Mouse (Mus musculus): ENCODE measurements around the gene Smim13.
"Not testable (repeated sequence)": the region's sequence is repeated elsewhere in the genome, so short reads cannot be mapped to it uniquely, and the experiment has no call there.

Gene Smim13

GRCm38 (mm10) chr13:41249538-41250317, at the start of gene Smim13:
Smim13 (plus strand) TSS chr13:41249844.
- in situ Hi-C loops (cut with MboI; ENCODE audit: low pct_unique_long_range_greater_than_20kb in 1 of 2, low sequenced_read_pairs in 2 of 2, unreplicated experiment in 1 of 2), result loop anchor here in 1 of 2 experiments (10.0 to 25.0 kb wide), 2 partner anchors 237 to 405 kb away; partner anchors contain the start of genes Pak1ip1 and Tmem14c

DNA sequence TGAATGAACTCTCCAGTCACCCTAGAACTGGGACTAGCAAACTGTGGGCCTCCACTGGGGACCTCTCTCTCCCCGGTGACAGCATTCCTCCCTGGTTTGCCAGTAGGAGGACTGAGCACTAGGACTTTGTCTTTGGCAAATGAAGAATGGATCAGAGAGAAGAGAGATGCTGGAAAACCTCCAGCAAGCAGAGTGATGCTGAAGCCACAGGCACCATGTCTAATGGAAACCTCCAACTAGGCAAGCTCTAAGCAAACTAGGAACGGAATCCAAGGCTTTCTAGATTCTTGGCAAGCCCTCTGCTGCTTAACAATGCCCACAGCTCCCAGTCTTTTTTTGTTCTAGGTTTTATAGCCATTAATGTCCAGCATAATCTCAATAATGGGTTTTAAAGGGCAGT, 48.8 kb upstream of the Smim13 start:
- in situ Hi-C loops (cut with MboI; ENCODE audit: low pct_unique_long_range_greater_than_20kb in 1 of 2, low sequenced_read_pairs in 2 of 2, unreplicated experiment in 1 of 2), result no loop called here

- in situ Hi-C loops (cut with MboI; ENCODE audit: low pct_unique_long_range_greater_than_20kb in 1 of 2, low sequenced_read_pairs in 2 of 2, unreplicated experiment in 1 of 2), result no loop called here
Observed at GRCm38 (mm10) chr13:41203289-41203688, 46.4 kb upstream of the Smim13 start.

GRCm38 (mm10) chr13:41203691-41204090, 46.0 kb upstream of the Smim13 start:
- in situ Hi-C loops (cut with MboI; ENCODE audit: low pct_unique_long_range_greater_than_20kb in 1 of 2, low sequenced_read_pairs in 2 of 2, unreplicated experiment in 1 of 2), result no loop called here

GRCm38 (mm10) chr13:41205568-41205967, 44.1 kb upstream of the Smim13 start:
- in situ Hi-C loops (cut with MboI; ENCODE audit: low pct_unique_long_range_greater_than_20kb in 1 of 2, low sequenced_read_pairs in 2 of 2, unreplicated experiment in 1 of 2), result not testable (repeated sequence)

DNA sequence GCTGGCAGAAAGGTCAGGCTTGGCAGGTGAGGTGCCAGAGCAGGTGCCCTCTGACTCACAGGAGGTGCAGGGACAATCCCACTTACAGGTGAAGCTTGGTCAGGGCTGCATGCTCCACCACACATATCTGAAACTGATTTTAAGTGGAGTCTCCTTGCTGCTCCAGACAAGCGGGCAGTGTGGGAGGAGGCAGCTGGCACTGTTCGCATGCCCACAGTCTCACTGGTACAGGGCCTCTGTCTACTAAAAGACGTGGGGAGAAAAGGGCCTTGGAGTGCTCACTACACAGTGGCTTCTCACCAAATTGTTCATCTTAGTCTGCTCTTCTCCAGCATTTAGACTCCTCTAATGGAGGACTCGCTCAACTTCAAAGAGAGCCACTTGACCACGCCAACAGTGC, 43.4 kb upstream of the Smim13 start:
- in situ Hi-C loops (cut with MboI; ENCODE audit: low pct_unique_long_range_greater_than_20kb in 1 of 2, low sequenced_read_pairs in 2 of 2, unreplicated experiment in 1 of 2), result no loop called here

GRCm38 (mm10) chr13:41211276-41211675, 38.4 kb upstream of the Smim13 start:
- in situ Hi-C loops (cut with MboI; ENCODE audit: low pct_unique_long_range_greater_than_20kb in 1 of 2, low sequenced_read_pairs in 2 of 2, unreplicated experiment in 1 of 2), result no loop called here

DNA sequence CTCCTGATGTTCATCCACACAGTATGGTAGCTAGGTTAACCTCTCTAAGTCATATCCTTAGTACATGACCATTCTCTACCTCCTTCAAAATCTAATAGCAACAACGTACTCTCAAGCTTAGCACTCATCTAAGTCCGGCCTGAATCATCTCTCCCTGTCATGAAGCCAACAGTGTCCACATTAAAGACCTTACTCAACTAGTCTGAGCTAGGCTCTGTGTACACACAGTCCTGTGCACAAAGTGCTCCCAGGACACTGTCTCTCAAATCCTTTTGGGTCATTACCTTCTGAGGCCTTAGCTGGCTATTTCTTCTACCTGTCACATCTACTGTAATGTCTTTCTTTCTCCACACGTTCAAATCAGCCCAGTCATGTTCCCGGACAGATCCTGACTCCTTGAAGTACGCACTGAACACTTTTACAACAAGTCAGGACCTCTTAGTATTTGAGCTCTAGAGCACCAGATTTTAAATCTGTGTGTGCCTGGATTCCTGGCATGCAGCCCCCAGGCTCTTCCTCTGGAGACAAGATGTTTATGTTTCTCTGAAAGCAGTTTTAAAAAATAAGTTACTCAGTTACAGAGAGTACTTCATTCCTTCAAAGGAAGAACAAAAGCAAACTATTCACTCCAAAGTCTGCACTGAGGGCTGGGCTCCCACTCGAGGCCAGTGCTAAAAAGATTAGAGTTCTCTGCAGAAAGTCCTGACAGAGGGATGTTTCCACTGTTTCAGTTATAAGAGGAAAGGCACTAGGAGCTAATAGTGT, 36.9 kb upstream of the Smim13 start:
- in situ Hi-C loops (cut with MboI; ENCODE audit: low pct_unique_long_range_greater_than_20kb in 1 of 2, low sequenced_read_pairs in 2 of 2, unreplicated experiment in 1 of 2), result no loop called here

- in situ Hi-C loops (cut with MboI; ENCODE audit: low pct_unique_long_range_greater_than_20kb in 1 of 2, low sequenced_read_pairs in 2 of 2, unreplicated experiment in 1 of 2), result no loop called here
Observed at GRCm38 (mm10) chr13:41215669-41216068, 34.0 kb upstream of the Smim13 start.

DNA sequence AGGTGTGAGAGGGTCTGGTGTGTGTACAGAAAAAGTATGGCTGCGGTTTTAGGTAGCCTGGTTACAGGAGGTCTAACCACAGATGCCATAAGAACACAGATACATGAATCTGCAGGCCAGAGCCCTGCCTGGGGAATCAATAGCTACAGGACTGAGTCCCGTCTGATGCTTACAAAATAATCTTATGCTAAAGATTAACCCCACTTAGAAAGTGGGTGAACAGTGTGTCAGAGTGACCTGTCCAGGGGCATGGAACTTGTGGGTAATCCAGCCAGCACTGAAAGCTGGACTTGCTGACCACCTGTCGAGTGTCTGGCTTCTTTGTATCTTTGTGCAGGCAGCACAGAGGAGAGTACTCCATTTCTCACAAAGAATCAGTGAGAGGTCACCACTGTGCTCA, 33.4 kb upstream of the Smim13 start:
- in situ Hi-C loops (cut with MboI; ENCODE audit: low pct_unique_long_range_greater_than_20kb in 1 of 2, low sequenced_read_pairs in 2 of 2, unreplicated experiment in 1 of 2), result no loop called here

DNA sequence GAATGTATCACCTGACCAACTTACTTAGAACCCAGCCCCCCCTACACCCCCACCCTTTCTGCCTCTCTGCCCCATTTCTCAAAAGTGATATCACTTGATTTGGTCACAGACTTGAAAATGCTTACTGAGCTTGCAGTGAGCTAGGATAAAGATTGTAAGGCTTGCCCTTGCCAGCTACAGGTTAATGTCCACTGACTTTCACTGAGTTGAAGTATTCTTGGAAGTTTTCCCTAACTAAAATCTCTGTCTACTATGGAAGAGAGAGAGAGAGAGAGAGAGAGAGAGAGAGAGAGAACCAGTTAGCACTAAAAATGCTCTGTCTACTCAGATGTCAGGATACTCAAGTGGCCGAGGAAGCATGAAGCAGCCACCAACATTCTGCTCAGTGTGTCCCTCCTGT, 30.6 kb upstream of the Smim13 start:
- in situ Hi-C loops (cut with MboI; ENCODE audit: low pct_unique_long_range_greater_than_20kb in 1 of 2, low sequenced_read_pairs in 2 of 2, unreplicated experiment in 1 of 2), result no loop called here

GRCm38 (mm10) chr13:41219687-41220303, 29.8 kb upstream of the Smim13 start:
- in situ Hi-C loops (cut with MboI; ENCODE audit: low pct_unique_long_range_greater_than_20kb in 1 of 2, low sequenced_read_pairs in 2 of 2, unreplicated experiment in 1 of 2), result no loop called here

GRCm38 (mm10) chr13:41220304-41220834, 29.3 kb upstream of the Smim13 start, which contains the start of gene Elovl2:
Elovl2 (minus strand) TSS chr13:41220405.
- in situ Hi-C loops (cut with MboI; ENCODE audit: low pct_unique_long_range_greater_than_20kb in 1 of 2, low sequenced_read_pairs in 2 of 2, unreplicated experiment in 1 of 2), result no loop called here

- in situ Hi-C loops (cut with MboI; ENCODE audit: low pct_unique_long_range_greater_than_20kb in 1 of 2, low sequenced_read_pairs in 2 of 2, unreplicated experiment in 1 of 2), result loop anchor here in 1 of 2 experiments (25.0 kb wide), 1 partner anchor 214 kb away; the partner anchor contains the start of genes Pak1ip1 and Tmem14c
Observed at GRCm38 (mm10) chr13:41226513-41226912, 23.1 kb upstream of the Smim13 start.

DNA sequence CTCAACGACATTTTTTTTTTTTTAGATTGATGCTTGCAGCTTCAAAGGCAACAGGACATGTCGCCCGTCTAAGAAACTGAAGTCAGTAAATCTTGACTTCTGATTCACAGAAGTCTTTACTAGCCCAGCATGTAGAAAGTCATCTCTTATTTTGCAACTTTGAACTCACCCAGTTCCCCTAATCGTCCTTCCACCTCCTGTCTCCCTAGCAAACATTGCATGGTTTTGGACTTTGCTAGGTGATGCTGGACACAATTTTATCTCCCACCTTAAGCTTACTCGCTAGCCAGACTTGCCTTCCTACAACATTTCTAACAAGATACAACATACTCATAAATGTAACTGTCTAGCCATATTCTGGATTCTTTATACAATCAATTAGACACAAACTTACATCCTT, 21.6 kb upstream of the Smim13 start:
- in situ Hi-C loops (cut with MboI; ENCODE audit: low pct_unique_long_range_greater_than_20kb in 1 of 2, low sequenced_read_pairs in 2 of 2, unreplicated experiment in 1 of 2), result loop anchor here in 1 of 2 experiments (25.0 kb wide), 1 partner anchor 216 kb away; the partner anchor contains the start of genes Pak1ip1 and Tmem14c

GRCm38 (mm10) chr13:41230256-41230655, 19.4 kb upstream of the Smim13 start:
- in situ Hi-C loops (cut with MboI; ENCODE audit: low pct_unique_long_range_greater_than_20kb in 1 of 2, low sequenced_read_pairs in 2 of 2, unreplicated experiment in 1 of 2), result loop anchor here (10.0 to 25.0 kb wide), 3 partner anchors 145 to 385 kb away; partner anchors contain the start of genes Pak1ip1 (in 1 of the 2) and Tmem14c (in 1 of the 2)

GRCm38 (mm10) chr13:41231389-41231983, 18.2 kb upstream of the Smim13 start:
- in situ Hi-C loops (cut with MboI; ENCODE audit: low pct_unique_long_range_greater_than_20kb in 1 of 2, low sequenced_read_pairs in 2 of 2, unreplicated experiment in 1 of 2), result loop anchor here (10.0 to 25.0 kb wide), 3 partner anchors 147 to 387 kb away; partner anchors contain the start of genes Pak1ip1 (in 1 of the 2) and Tmem14c (in 1 of the 2)

DNA sequence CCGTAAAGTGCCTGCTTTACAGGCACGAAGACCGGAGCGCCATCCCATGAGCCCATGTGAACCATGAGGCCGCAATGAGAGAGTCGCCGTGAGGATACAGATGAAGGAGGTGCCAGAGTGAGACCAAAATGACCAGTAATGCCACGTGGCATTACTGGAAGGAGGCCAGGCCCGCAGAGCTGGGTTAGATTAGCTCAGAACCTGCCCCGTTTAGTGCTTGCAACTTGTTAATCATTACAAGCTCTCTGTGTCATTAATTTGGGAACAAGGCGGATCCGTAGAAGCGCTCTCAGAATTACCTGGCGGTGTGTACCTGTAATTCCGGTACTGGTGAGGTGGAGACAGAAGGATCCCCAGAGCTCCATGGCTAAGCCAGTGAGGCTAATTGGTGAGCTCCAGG, 17.4 kb upstream of the Smim13 start:
- in situ Hi-C loops (cut with MboI; ENCODE audit: low pct_unique_long_range_greater_than_20kb in 1 of 2, low sequenced_read_pairs in 2 of 2, unreplicated experiment in 1 of 2), result loop anchor here (10.0 to 25.0 kb wide), 3 partner anchors 147 to 387 kb away; partner anchors contain the start of genes Pak1ip1 (in 1 of the 2) and Tmem14c (in 1 of the 2)

Data from mouse embryonic stem cell (cell line).